In genomic region chr5:104508195-104508891, GRCm38 (mm10) we compare ENCODE assay signal across 8 mouse cellular contexts. TPM values are rescaled to one million over a fixed set of nuclear protein-coding genes. Genes with fewer than 3 reads are reported as not detected.
DNase-seq lines count a peak whose midpoint lies in the region; ATAC-seq and TF ChIP-seq lines count a peak whose summit lies in the region.

TSS of gene BC005561 (plus strand) at chr5:104508352.

- H3K4me2 ChIP-seq in heart, embryonic 12.5 days: peak within 1 kb of the TSS; percentile 83
- peak within 1 kb of the TSS; percentile 70 for H3K4me2 ChIP-seq in kidney, postnatal 0 days (ENCODE audit: low read length)
- H3K4me2 ChIP-seq in liver, embryonic 11.5 days: peak within 1 kb of the TSS; percentile 86
- peak within 1 kb of the TSS; percentile 68 for H3K4me2 ChIP-seq in stomach, embryonic 14.5 days (replicated peaks; ENCODE audit: low read depth, low read length)

- peak within 1 kb of the TSS; percentile 86 for H3K9ac ChIP-seq in heart, embryonic 12.5 days
- peak within 1 kb of the TSS; percentile 93 for H3K9ac ChIP-seq in kidney, postnatal 0 days (ENCODE audit: low read depth, low read length)
- H3K9ac ChIP-seq in liver, embryonic 11.5 days (ENCODE audit: low read depth, low read length): peak within 1 kb of the TSS; percentile 89
- peak within 1 kb of the TSS; percentile 90 for H3K9ac ChIP-seq in stomach, embryonic 14.5 days (replicated peaks; ENCODE audit: low read depth, low read length)

- DNase-seq in B cell, adult 2 months: peak; percentile 77 to 83
- peak; percentile 91 for DNase-seq in brain, adult 2 months (ENCODE audit: low read depth, low spot score)
- DNase-seq in kidney, postnatal 0 days (ENCODE audit: low spot score): peak; percentile 92
- peak; percentile 86 for DNase-seq in liver, embryonic 11.5 days (ENCODE audit: low spot score)
- peak; percentile 78 for DNase-seq in naive thymus-derived CD4-positive, alpha-beta T cell, adult 2 months (ENCODE audit: low read depth)

- peaks cover 22% of the 10 kb centered on the region for H3K36me3 ChIP-seq in heart, embryonic 12.5 days
- H3K36me3 ChIP-seq in kidney, postnatal 0 days (ENCODE audit: insufficient read depth, low read length): peaks cover 6% of the 10 kb centered on the region
- H3K36me3 ChIP-seq in liver, embryonic 11.5 days (ENCODE audit: control insufficient read depth, insufficient read depth, low read length): peaks cover 9% of the 10 kb centered on the region
- peaks cover 12% of the 10 kb centered on the region for H3K36me3 ChIP-seq in stomach, embryonic 14.5 days (ENCODE audit: control insufficient read depth, insufficient read depth, low read length)

- H3K27ac ChIP-seq in heart, embryonic 12.5 days (ENCODE audit: poor library complexity, severe bottlenecking): peak within 1 kb of the TSS; percentile 89
- peak within 1 kb of the TSS; percentile 92 for H3K27ac ChIP-seq in kidney, postnatal 0 days
- H3K27ac ChIP-seq in liver, embryonic 11.5 days (ENCODE audit: low read depth, low read length): peak within 1 kb of the TSS; percentile 86
- H3K27ac ChIP-seq in stomach, embryonic 14.5 days (ENCODE audit: low read length): peak within 1 kb of the TSS; percentile 89

- H3K27me3 ChIP-seq in heart, embryonic 12.5 days (replicated peaks): no peaks in the 10 kb centered on the region
- H3K27me3 ChIP-seq in kidney, postnatal 0 days (ENCODE audit: insufficient read depth, low read length): no peaks in the 10 kb centered on the region
- no peaks in the 10 kb centered on the region for H3K27me3 ChIP-seq in liver, embryonic 11.5 days (replicated peaks; ENCODE audit: control insufficient read depth, insufficient read depth, low read length)
- no peaks in the 10 kb centered on the region for H3K27me3 ChIP-seq in stomach, embryonic 14.5 days (ENCODE audit: control insufficient read depth, insufficient read depth, low read length)

- WGBS in heart, embryonic 12.5 days: under 1% methylated on average over 44 of the region's 83 CpGs
- under 1% methylated on average over 69 of the region's 83 CpGs for WGBS in kidney, postnatal 0 days
- under 1% methylated on average over 78 of the region's 83 CpGs for WGBS in liver, embryonic 11.5 days
- under 1% methylated on average over 68 of the region's 83 CpGs for WGBS in stomach, embryonic 14.5 days

- H3K4me1 ChIP-seq in heart, embryonic 12.5 days (replicated peaks): peaks cover 10% of the 10 kb centered on the region
- peaks cover 6% of the 10 kb centered on the region; the same call in 1 of the 2 replicates for H3K4me1 ChIP-seq in kidney, postnatal 0 days (replicated peaks; ENCODE audit: insufficient read depth, low read length)
- H3K4me1 ChIP-seq in liver, embryonic 11.5 days (replicated peaks; ENCODE audit: control insufficient read depth, insufficient read depth, low read length): peaks cover 7% of the 10 kb centered on the region; the same call in 1 of the 2 replicates
- peaks cover 8% of the 10 kb centered on the region for H3K4me1 ChIP-seq in stomach, embryonic 14.5 days (ENCODE audit: control insufficient read depth, insufficient read depth, low read length)

- peak within 1 kb of the TSS; percentile 79 for H3K4me3 ChIP-seq in heart, embryonic 12.5 days
- peak within 1 kb of the TSS; percentile 94 for H3K4me3 ChIP-seq in kidney, postnatal 0 days (replicated peaks; ENCODE audit: low read depth, low read length)
- peak within 1 kb of the TSS; percentile 83 for H3K4me3 ChIP-seq in liver, embryonic 11.5 days (ENCODE audit: low read depth, low read length)
- peak within 1 kb of the TSS; percentile 73 for H3K4me3 ChIP-seq in stomach, embryonic 14.5 days (ENCODE audit: low read depth, low read length)

- no peak for TF ChIP-seq CTCF in kidney, postnatal 0 days (IDR thresholded peaks at IDR 0.05; ENCODE audit: low read depth)

- peak; percentile 88 for ATAC-seq in erythroblast, adult 5-6 weeks (replicated peaks; ENCODE audit: low FRiP score, poor library complexity, severe bottlenecking)
- ATAC-seq in heart, embryonic 12.5 days (ENCODE audit: insufficient number of reproducible peaks, low FRiP score): peak; percentile 92
- peak; percentile 92 for ATAC-seq in kidney, postnatal 0 days (replicated peaks; ENCODE audit: low FRiP score, low read depth)
- ATAC-seq in liver, embryonic 11.5 days (replicated peaks; ENCODE audit: low FRiP score): peak; percentile 91
- ATAC-seq in stomach, embryonic 14.5 days (ENCODE audit: insufficient number of reproducible peaks, insufficient read depth, low FRiP score, low read depth): peak; percentile 91

- no peaks in the 10 kb centered on the region for H3K9me3 ChIP-seq in heart, embryonic 12.5 days (replicated peaks)
- H3K9me3 ChIP-seq in kidney, postnatal 0 days (replicated peaks; ENCODE audit: low read length): no peaks in the 10 kb centered on the region
- no peaks in the 10 kb centered on the region for H3K9me3 ChIP-seq in liver, embryonic 11.5 days (ENCODE audit: control insufficient read depth, low read length)
- H3K9me3 ChIP-seq in stomach, embryonic 14.5 days (ENCODE audit: control insufficient read depth, low read depth, low read length): no peaks in the 10 kb centered on the region

RNA-seq across cellular contexts. Expression of gene BC005561, which starts in this region (rescaled TPM):
- total RNA-seq in erythroblast, adult 5-6 weeks (2015; ENCODE audit: low replicate concordance): 1.9 and 5.0 TPM in 2 replicates
- total RNA-seq in erythroblast, adult 5-6 weeks (2017; ENCODE audit: low replicate concordance): 1.1 and 3.3 TPM in 2 replicates
- 8.4 and 8.6 TPM in 2 replicates for polyA plus RNA-seq in heart, embryonic 12.5 days (2016; fragmentation: Nextera tagmentation; extraction: Ambion mirVana)
- 9.8 TPM in 2 replicates for polyA plus RNA-seq in kidney, postnatal 0 days (2015; fragmentation: Nextera tagmentation; extraction: Ambion mirVana)
- polyA plus RNA-seq in liver, embryonic 11.5 days (2014; fragmentation: Nextera tagmentation; extraction: Ambion mirVana): 8.9 and 9.1 TPM in 2 replicates
- polyA plus RNA-seq in stomach, embryonic 14.5 days (2014; fragmentation: Nextera tagmentation; extraction: Ambion mirVana): 16.6 and 17.2 TPM in 2 replicates

Comparison
In these comparisons a context has a peak if more than half of its experiments do, and no peak if none do; other contexts are left out.
1. Peak in every context shown above with its lines: DNase-seq, ATAC-seq, H3K4me3 ChIP-seq and H3K27ac ChIP-seq.